Mouse (Mus musculus) lung, postnatal 0 days (tissue): ENCODE data around the gene Rtn4rl1.

Source experiments
- CTCF ChIP-seq: IDR thresholded peaks from 2 replicates; pipeline ENCODE4 v1.5.1; 2016; ENCODE audit warnings: antibody characterized with exemption, mild to moderate bottlenecking
- EP300 ChIP-seq: IDR thresholded peaks from 2 replicates; pipeline ENCODE4 v1.6.1; 2016; ENCODE audit warnings: antibody characterized with exemption, mild to moderate bottlenecking, control low read depth

- no peak for TF ChIP-seq EP300
- no peak for TF ChIP-seq CTCF
Measured at GRCm38 (mm10) chr11:75220517-75221145, 27.0 kb downstream of the Rtn4rl1 start.
